Mouse (Mus musculus) liver, embryonic 13.5 days (tissue): ENCODE measurements around the gene Zbtb34. TPM values are rescaled to one million over a fixed set of nuclear protein-coding genes. Genes with fewer than 3 reads are reported as not detected.

Source experiments
- ATAC-seq: fragments of 200-750 bp; cut with Nextera tagmentation; 2 replicates; pipeline ENCODE4 v1.8.0; 2017; ENCODE audit warnings: low read depth, mild to moderate bottlenecking, moderate number of reproducible peaks, moderate library complexity
- DNase-seq: peaks from one replicate; pipeline ENCODE4 v3.0.0; 2022
- H3K27ac ChIP-seq: fragments of 300-500 bp; sonication (generic); 2 replicates; pipeline ENCODE4 v1.5.1; 2015; ENCODE audit warnings: moderate library complexity, mild to moderate bottlenecking, inconsistent platforms
- H3K27me3 ChIP-seq: fragments of 300-500 bp; sonication (generic); 2 replicates; pipeline ENCODE4 v1.6.1; 2015; ENCODE audit warnings: mild to moderate bottlenecking, inconsistent platforms
- H3K36me3 ChIP-seq: fragments of 300-500 bp; sonication (generic); 2 replicates; pipeline ENCODE4 v1.6.1; 2015; ENCODE audit warnings: mild to moderate bottlenecking, inconsistent platforms
- H3K4me1 ChIP-seq: fragments of 300-500 bp; sonication (generic); replicated peaks from 2 replicates; pipeline ENCODE4 v1.6.1; 2015; ENCODE audit warnings: inconsistent platforms
- H3K4me2 ChIP-seq: fragments of 300-500 bp; sonication (generic); 2 replicates; pipeline ENCODE4 v1.6.1; 2015; ENCODE audit warnings: inconsistent platforms, mild to moderate bottlenecking, moderate library complexity
- H3K4me3 ChIP-seq: fragments of 300-500 bp; sonication (generic); replicated peaks from 2 replicates; pipeline ENCODE4 v1.5.1; 2015; ENCODE audit warnings: mild to moderate bottlenecking, inconsistent platforms
- H3K9ac ChIP-seq: fragments of 300-500 bp; sonication (generic); 2 replicates; pipeline ENCODE4 v1.6.1; 2015; ENCODE audit warnings: mild to moderate bottlenecking, inconsistent platforms
- H3K9me3 ChIP-seq: fragments of 300-500 bp; sonication (generic); replicated peaks from 2 replicates; pipeline ENCODE4 v1.6.1; 2016; ENCODE audit warnings: inconsistent platforms
- WGBS: fragments of 180-500 bp; shearing (Covaris S2); methylation state at CpG from one replicate; pipeline ENCODE4 v1.1.7; 2015; ENCODE audit not compliant: insufficient replicate concordance; 5-methylcytosine and 5-hydroxymethylcytosine counted together
- polyA plus RNA-seq: library from polyadenylated mRNA; unstranded; fragments of >200 nt; fragmentation: Nextera tagmentation; extraction: Ambion mirVana; gene quantifications from 2 replicates; pipeline ENCODE4 v1.2.1, GENCODE M21; 2015

Zbtb34 gene
- polyA plus RNA-seq, 1 experiment from 2014 or later: 1.4 TPM

GRCm38 (mm10) chr2:33444862-33445261 lies 13.7 kb upstream of the Zbtb34 start:
- Histone ChIP-seq H3K9ac (no peak overlapping the region), H3K27ac (no peak overlapping the region), H3K4me3 (no peak overlapping the region), H3K36me3 (peaks cover 14% of the 10 kb centered on the region), H3K9me3 (no peaks in the 10 kb centered on the region), H3K4me1 (0 out of 2 replicates have a peak, but pooled peaks cover under 1% of the 10 kb centered on the region), H3K27me3 (peaks cover 7% of the 10 kb centered on the region), H3K4me2 (no peak overlapping the region)
- ATAC-seq (no peak), DNase-seq (no peak)

GRCm38 (mm10) chr2:33444358-33444757 lies 13.2 kb upstream of the Zbtb34 start:
- peaks cover 12% of the 10 kb centered on the region for H3K27me3 ChIP-seq
- H3K36me3 ChIP-seq: peaks cover 9% of the 10 kb centered on the region
- no peak overlapping the region for H3K4me3 ChIP-seq
- H3K27ac ChIP-seq: no peak overlapping the region
- no peak overlapping the region for H3K4me2 ChIP-seq
- ATAC-seq: no peak
- DNase-seq: no peak
- 0 out of 2 replicates have a peak, but pooled peaks cover 3% of the 10 kb centered on the region for H3K4me1 ChIP-seq
- no peaks in the 10 kb centered on the region for H3K9me3 ChIP-seq
- WGBS: 57% methylated on average over 5 of the region's 5 CpGs
- H3K9ac ChIP-seq: no peak overlapping the region

GRCm38 (mm10) chr2:33442701-33443100 lies 11.6 kb upstream of the Zbtb34 start:
- H3K4me3 ChIP-seq: no peak overlapping the region
- 46% methylated on average over 4 of the region's 4 CpGs for WGBS

GRCm38 (mm10) chr2:33440893-33441292 lies 9.8 kb upstream of the Zbtb34 start:
- no peaks in the 10 kb centered on the region for H3K36me3 ChIP-seq
- DNase-seq: no peak
- no peak overlapping the region for H3K27ac ChIP-seq
- H3K4me2 ChIP-seq: no peak overlapping the region
- no peak overlapping the region for H3K4me3 ChIP-seq
- no peak for ATAC-seq
- no peaks in the 10 kb centered on the region for H3K9me3 ChIP-seq
- WGBS: 21% methylated on average over 4 of the region's 4 CpGs
- peaks cover 21% of the 10 kb centered on the region for H3K27me3 ChIP-seq
- H3K4me1 ChIP-seq: peaks cover 10% of the 10 kb centered on the region; the same call in 1 of the 2 replicates
- no peak overlapping the region for H3K9ac ChIP-seq

More at GRCm38 (mm10) chr2:33442701-33443100, 11.6 kb upstream of the Zbtb34 start:
- Histone ChIP-seq H3K9me3 (no peaks in the 10 kb centered on the region), H3K27me3 (peaks cover 21% of the 10 kb centered on the region), H3K36me3 (no peaks in the 10 kb centered on the region), H3K4me1 (0 out of 2 replicates have a peak, but pooled peaks cover 3% of the 10 kb centered on the region), H3K27ac (no peak overlapping the region), H3K9ac (no peak overlapping the region), H3K4me2 (no peak overlapping the region)
- ATAC-seq (no peak), DNase-seq (no peak)

GRCm38 (mm10) chr2:33439980-33440670 lies 9.0 kb upstream of the Zbtb34 start:
- no peak for ATAC-seq
- DNase-seq: no peak

GRCm38 (mm10) chr2:33439471-33439881 lies 8.4 kb upstream of the Zbtb34 start:
- no peak overlapping the region for H3K4me3 ChIP-seq
- H3K36me3 ChIP-seq: no peaks in the 10 kb centered on the region
- no peak for DNase-seq
- WGBS: 18% methylated on average over 8 of the region's 8 CpGs
- peaks cover 19% of the 10 kb centered on the region; the same call in 1 of the 2 replicates for H3K4me1 ChIP-seq
- no peak overlapping the region for H3K9ac ChIP-seq
- H3K27me3 ChIP-seq: peaks cover 21% of the 10 kb centered on the region
- no peak overlapping the region for H3K4me2 ChIP-seq
- no peaks in the 10 kb centered on the region for H3K9me3 ChIP-seq
- ATAC-seq: no peak
- H3K27ac ChIP-seq: no peak overlapping the region

More at GRCm38 (mm10) chr2:33439980-33440670, 9.0 kb upstream of the Zbtb34 start:
- H3K4me2 ChIP-seq: no peak overlapping the region
- no peaks in the 10 kb centered on the region for H3K36me3 ChIP-seq
- 19% methylated on average over 9 of the region's 9 CpGs for WGBS
- H3K27me3 ChIP-seq: peaks cover 21% of the 10 kb centered on the region
- no peak overlapping the region for H3K9ac ChIP-seq
- H3K4me3 ChIP-seq: no peak overlapping the region
- H3K4me1 ChIP-seq: peaks cover 17% of the 10 kb centered on the region; the same call in 1 of the 2 replicates
- H3K9me3 ChIP-seq: no peaks in the 10 kb centered on the region
- no peak overlapping the region for H3K27ac ChIP-seq

GRCm38 (mm10) chr2:33438377-33438776 lies 7.3 kb upstream of the Zbtb34 start:
- Histone ChIP-seq H3K9me3 (no peaks in the 10 kb centered on the region), H3K4me3 (no peak overlapping the region), H3K27me3 (peaks cover 21% of the 10 kb centered on the region), H3K36me3 (no peaks in the 10 kb centered on the region), H3K4me2 (no peak overlapping the region), H3K27ac (no peak overlapping the region), H3K9ac (no peak overlapping the region), H3K4me1 (peaks cover 19% of the 10 kb centered on the region; the same call in 1 of the 2 replicates)
- 50% methylated on average over 2 of the region's 2 CpGs for WGBS
- ATAC-seq (no peak), DNase-seq (no peak)

- Histone ChIP-seq H3K4me2 (no peak overlapping the region), H3K4me1 (peaks cover 19% of the 10 kb centered on the region; the same call in 1 of the 2 replicates), H3K36me3 (no peaks in the 10 kb centered on the region), H3K9me3 (no peaks in the 10 kb centered on the region), H3K9ac (no peak overlapping the region), H3K27me3 (peaks cover 21% of the 10 kb centered on the region), H3K27ac (no peak overlapping the region), H3K4me3 (no peak overlapping the region)
- DNase-seq (no peak), ATAC-seq (no peak)
- 63% methylated on average over 11 of the region's 11 CpGs for WGBS
Measured at GRCm38 (mm10) chr2:33437184-33437583, 6.1 kb upstream of the Zbtb34 start.

GRCm38 (mm10) chr2:33436035-33436580 lies 5.0 kb upstream of the Zbtb34 start:
- no peak overlapping the region for H3K9ac ChIP-seq
- H3K36me3 ChIP-seq: no peaks in the 10 kb centered on the region
- H3K4me1 ChIP-seq: peaks cover 26% of the 10 kb centered on the region
- peak overlapping the region; percentile 21; the same call in 1 of the 2 replicates for H3K4me3 ChIP-seq
- ATAC-seq (no peak), DNase-seq (no peak)
- H3K9me3 ChIP-seq: no peaks in the 10 kb centered on the region
- peak overlapping the region; percentile 39 for H3K4me2 ChIP-seq
- 9% methylated on average over 16 of the region's 16 CpGs for WGBS
- peaks cover 21% of the 10 kb centered on the region for H3K27me3 ChIP-seq
- H3K27ac ChIP-seq: no peak overlapping the region

GRCm38 (mm10) chr2:33435036-33435650 lies 4.0 kb upstream of the Zbtb34 start:
- Histone ChIP-seq H3K4me1 (peaks cover 35% of the 10 kb centered on the region), H3K4me3 (no peak overlapping the region), H3K36me3 (no peaks in the 10 kb centered on the region), H3K27ac (no peak overlapping the region), H3K27me3 (peaks cover 15% of the 10 kb centered on the region), H3K9ac (no peak overlapping the region), H3K9me3 (no peaks in the 10 kb centered on the region), H3K4me2 (peak overlapping the region; percentile 39; the same call in 1 of the 2 replicates)
- 64% methylated on average over 8 of the region's 8 CpGs for WGBS
- ATAC-seq (no peak), DNase-seq (no peak)

GRCm38 (mm10) chr2:33432877-33433276 lies 1.8 kb upstream of the Zbtb34 start:
- ATAC-seq: no peak
- H3K4me1 ChIP-seq: peaks cover 52% of the 10 kb centered on the region

More at GRCm38 (mm10) chr2:33432877-33433276, 1.8 kb upstream of the Zbtb34 start:
- Histone ChIP-seq H3K4me2 (no peak overlapping the region), H3K4me3 (no peak overlapping the region), H3K27ac (no peak overlapping the region), H3K9me3 (no peaks in the 10 kb centered on the region), H3K36me3 (0 out of 2 replicates have a peak, but pooled peaks cover 4% of the 10 kb centered on the region), H3K27me3 (no peaks in the 10 kb centered on the region), H3K9ac (no peak overlapping the region)
- WGBS: 57% methylated on average over 5 of the region's 5 CpGs
- DNase-seq: peak; percentile 38
